Mouse (Mus musculus): ENCODE results near the gene Dlx3. TPM values are rescaled to one million over a fixed set of nuclear protein-coding genes. Genes with fewer than 3 reads are reported as not detected.

Gene Dlx3
- not detected for total RNA-seq (2021)

DNA sequence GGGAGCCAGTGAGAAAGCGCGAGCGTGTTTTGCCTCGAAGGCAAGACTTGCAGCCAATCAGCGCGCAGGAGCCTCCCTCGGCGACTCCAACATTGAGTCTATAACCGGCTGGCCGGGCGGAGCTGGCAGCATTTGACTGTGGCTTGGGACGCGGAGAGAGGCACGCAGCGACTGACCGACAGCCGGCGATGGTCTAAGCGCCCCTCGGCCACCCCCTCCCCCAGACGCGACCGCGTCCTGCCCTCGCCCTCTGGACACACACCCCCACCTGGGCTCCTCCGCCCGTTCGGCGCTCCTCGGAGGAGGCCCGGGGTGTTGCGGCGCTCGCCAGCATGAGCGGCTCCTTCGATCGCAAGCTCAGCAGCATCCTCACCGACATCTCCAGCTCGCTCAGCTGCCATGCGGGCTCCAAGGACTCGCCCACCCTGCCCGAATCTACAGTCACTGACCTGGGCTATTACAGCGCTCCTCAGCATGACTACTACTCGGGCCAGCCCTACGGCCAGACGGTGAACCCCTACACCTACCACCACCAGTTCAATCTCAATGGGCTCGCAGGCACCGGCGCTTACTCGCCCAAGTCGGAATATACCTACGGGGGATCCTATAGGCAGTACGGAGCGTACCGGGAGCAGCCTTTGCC, at the start of gene Dlx3:
Gene Dlx3, plus strand, starts transcription at position 130 of the 643 bp plus-strand sequence.
- DNase-seq = no peak

GRCm38 (mm10) chr11:95070140-95071107, 49.5 kb upstream of the Dlx3 start:
- no peak for DNase-seq

DNA sequence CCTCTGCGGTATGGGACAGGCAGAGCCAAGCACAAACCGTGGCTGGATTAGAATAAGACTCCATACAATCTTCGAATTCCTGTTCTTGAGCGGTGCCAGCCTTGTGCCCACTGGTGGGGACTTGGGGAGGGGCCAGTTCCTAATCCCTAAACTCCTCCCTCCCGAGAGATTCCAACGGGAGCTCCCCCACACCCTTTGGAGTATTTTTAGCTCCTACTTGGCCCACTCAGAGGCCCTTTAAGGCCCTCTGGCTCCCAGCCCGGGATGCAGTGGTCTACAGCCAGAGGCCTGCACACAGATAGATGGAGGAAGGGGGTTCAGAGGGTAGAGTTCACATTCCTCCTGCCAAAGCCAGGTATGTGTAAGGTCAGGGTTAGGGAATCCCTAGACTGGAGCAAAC, 48.7 kb upstream of the Dlx3 start:
- no peak for DNase-seq

- no peak for DNase-seq
Measured at GRCm38 (mm10) chr11:95072136-95072535, 47.8 kb upstream of the Dlx3 start.

GRCm38 (mm10) chr11:95072804-95073203, 47.1 kb upstream of the Dlx3 start:
- DNase-seq = no peak

DNA sequence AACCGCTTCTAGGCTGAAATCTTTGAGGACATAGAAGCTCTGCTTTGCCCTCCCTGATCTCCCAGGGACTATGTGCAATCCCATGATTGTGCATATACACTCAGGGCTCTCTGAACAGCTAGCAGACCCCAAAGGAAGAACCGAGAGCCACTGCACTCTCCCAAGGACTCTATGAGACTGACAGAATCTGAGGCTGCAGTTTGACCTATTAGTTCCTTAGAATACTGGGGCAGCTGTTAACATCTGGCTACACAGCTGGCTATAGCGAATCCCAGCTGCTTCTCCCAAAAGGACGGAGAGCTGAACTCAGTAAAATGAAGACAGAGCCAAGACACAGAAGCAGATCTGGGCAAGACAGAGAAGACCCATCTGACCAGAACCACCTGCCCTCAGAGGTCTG, 46.1 kb upstream of the Dlx3 start:
- DNase-seq = no peak

GRCm38 (mm10) chr11:95074694-95075093, 45.2 kb upstream of the Dlx3 start:
- DNase-seq = no peak

GRCm38 (mm10) chr11:95075197-95076040, 44.5 kb upstream of the Dlx3 start:
- DNase-seq = no peak

DNA sequence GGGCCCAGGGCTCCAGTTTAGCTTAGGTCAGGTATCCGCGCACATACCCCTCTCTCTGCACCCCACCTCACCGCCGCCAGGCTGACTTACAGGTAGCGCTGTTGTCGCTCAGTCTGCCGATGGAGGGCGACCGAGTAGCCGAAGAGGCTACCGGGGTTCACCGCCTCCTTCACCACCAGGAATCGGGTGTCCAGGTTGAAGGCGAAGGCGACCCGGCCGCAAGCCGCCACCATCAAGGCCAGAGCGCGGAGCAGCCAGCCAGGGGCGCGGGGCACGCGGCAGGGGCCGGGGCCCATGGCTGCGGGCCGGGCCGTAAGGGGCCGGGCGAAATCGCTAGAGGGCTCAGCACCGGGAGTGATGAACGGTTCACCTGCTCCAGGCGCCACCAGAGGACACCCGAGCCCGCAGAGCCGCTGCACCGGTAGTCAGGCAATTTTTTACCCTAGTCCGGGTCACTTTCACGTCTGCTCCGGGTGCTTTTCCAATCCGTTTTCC, 43.8 kb upstream of the Dlx3 start:
- DNase-seq = peak; percentile 35 to 47

DNA sequence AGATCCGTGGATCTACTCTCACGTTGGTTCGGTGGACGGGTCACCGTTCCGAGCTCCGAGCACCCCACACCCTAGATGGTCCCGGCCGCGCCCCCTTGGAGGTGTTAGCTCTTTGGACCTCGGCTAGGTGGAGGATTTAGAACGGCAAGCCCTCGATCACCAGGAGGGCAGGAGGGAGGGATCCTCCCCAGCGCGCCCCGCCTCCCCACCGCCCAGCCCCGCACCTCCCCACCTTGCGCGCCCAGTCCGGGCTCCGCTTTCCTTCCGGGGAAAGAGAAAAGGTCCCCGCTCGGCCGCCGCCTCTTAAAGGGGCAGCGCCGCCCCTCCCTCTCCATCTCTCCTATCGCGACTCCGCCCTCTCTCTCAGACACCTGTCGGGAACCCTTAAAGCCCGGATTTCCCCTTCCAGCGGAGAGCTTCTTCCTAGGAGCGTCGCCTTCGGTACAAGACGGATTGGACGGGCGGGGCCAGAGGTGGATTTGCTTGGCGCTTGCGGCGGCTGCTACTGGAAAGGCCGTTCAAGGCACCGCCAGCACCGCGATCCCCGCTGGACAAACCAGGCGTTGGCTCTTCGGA, 43.3 kb upstream of the Dlx3 start, which contains the start of gene Itga3:
Gene Itga3, minus strand, starts transcription at position 266 of the 576 bp plus-strand sequence.
- DNase-seq = peak; percentile 35 to 37

- no peak for DNase-seq
Measured at GRCm38 (mm10) chr11:95077956-95078355, 42.0 kb upstream of the Dlx3 start.

DNA sequence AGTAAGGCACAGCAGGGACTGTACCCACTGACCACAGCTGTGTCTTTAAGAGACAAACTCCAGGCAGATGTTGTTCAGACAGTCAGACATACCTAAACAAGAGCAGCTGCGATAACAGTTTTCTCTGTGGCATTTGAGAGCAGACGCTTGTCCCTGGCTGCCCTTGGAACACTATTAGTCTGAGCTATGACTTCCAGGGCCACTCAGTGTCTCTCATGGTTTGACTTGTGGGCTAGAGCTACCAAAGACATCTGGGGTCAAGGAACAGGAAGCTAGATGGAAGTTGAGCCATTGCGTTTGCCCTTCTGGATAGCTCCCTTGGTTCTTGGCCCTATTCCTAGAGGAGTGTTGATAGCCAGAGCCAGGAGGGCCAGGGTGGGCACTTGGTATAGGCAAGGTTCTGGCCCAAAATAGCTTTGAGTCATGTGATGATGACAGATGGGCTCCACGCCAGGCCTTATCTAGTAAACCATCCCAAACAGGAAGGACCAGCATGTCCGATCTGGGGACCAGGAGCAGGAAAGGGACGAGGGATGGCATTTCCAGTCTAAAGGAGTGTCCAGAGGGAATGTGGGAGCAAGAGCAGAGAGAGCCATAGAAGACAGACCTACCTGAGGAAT, 40.6 kb upstream of the Dlx3 start:
- no peak for DNase-seq

DNA sequence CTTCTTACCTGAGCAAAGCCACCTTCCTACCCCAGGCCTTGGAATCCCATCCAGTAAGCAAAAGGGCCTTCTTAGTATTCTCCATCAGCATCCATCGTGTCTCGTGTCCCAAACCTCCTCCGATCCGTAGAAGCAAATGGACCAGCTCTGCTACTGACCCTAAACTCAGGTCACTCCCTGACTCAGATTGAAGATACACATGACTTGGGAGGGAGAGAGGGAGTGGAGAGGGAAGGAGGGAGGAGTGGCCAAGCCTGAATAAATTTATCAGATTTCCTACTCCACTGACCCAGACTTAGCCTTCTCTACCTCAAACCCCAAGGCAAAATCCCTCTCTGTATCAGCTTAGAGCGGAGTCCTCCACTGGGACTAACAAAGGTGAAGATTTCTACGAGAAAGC, 39.1 kb upstream of the Dlx3 start:
- no peak for DNase-seq

- no peak for DNase-seq
Measured at GRCm38 (mm10) chr11:95082896-95083295, 37.0 kb upstream of the Dlx3 start.

- DNase-seq = no peak
Measured at GRCm38 (mm10) chr11:95084175-95084574, 35.7 kb upstream of the Dlx3 start.

GRCm38 (mm10) chr11:95084811-95085382, 35.0 kb upstream of the Dlx3 start:
- no peak for DNase-seq

- DNase-seq = no peak
Measured at GRCm38 (mm10) chr11:95085710-95086109, 34.2 kb upstream of the Dlx3 start.

GRCm38 (mm10) chr11:95086229-95086628, 33.7 kb upstream of the Dlx3 start:
- DNase-seq = no peak

GRCm38 (mm10) chr11:95087301-95088228, 32.4 kb upstream of the Dlx3 start:
- DNase-seq = no peak

DNA sequence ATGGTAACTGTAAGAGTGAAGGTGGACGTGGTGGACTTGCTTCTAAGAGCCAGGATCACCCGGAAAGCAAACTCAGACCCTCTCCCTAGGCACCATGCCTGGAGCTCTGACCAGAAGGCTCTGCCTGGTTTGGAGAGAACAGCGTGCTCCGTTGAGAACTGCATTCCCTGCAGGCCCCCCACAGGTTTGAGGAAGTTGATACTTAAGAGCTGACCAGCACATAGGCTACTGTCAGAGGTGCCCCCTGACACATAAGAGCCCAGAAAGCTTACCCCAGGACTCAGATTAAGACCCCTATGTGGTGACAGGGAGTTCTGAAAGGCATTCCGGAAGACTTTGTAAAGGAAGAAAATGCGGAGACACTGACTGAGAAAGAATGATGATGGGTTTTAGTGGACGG, 31.6 kb upstream of the Dlx3 start:
- DNase-seq = no peak

Data from layer of hippocampus, postnatal 36 days (tissue).